Mouse (Mus musculus) stomach, embryonic 14.5 days (tissue): ENCODE results near the gene Rrm1. TPM values are rescaled to one million over a fixed set of nuclear protein-coding genes. Genes with fewer than 3 reads are reported as not detected.

Experiments used
- ATAC-seq: fragments of 200-750 bp; cut with Nextera tagmentation; 2 replicates; pipeline ENCODE4 v1.8.0; 2017; ENCODE audit warnings: low read depth, moderate TSS enrichment; ENCODE audit not compliant: insufficient number of reproducible peaks, insufficient read depth, low FRiP score
- H3K27ac ChIP-seq: fragments of 300-500 bp; sonication (generic); 2 replicates; pipeline ENCODE4 v1.5.1; 2014; ENCODE audit warnings: mild to moderate bottlenecking, low read length, moderate library complexity, mixed read lengths
- H3K27me3 ChIP-seq: fragments of 300-500 bp; sonication (generic); 2 replicates; pipeline ENCODE4 v1.6.1; 2014; ENCODE audit warnings: low read length, control low read depth, mixed read lengths; ENCODE audit not compliant: control insufficient read depth, insufficient read depth
- H3K36me3 ChIP-seq: fragments of 300-500 bp; sonication (generic); 2 replicates; pipeline ENCODE4 v1.6.1; 2014; ENCODE audit warnings: mild to moderate bottlenecking, control low read depth, low read length, moderate library complexity, mixed read lengths; ENCODE audit not compliant: control insufficient read depth, insufficient read depth
- H3K4me1 ChIP-seq: fragments of 300-500 bp; sonication (generic); 2 replicates; pipeline ENCODE4 v1.6.1; 2014; ENCODE audit warnings: low read length, control low read depth, mixed read lengths; ENCODE audit not compliant: control insufficient read depth, insufficient read depth
- H3K4me2 ChIP-seq: fragments of 300-500 bp; sonication (generic); replicated peaks from 2 replicates; pipeline ENCODE4 v1.6.1; 2014; ENCODE audit warnings: low read depth, low read length, control low read depth
- H3K4me3 ChIP-seq: fragments of 300-500 bp; sonication (generic); 2 replicates; pipeline ENCODE4 v1.5.1; 2014; ENCODE audit warnings: low read depth, low read length, control low read depth
- H3K9ac ChIP-seq: fragments of 300-500 bp; sonication (generic); replicated peaks from 2 replicates; pipeline ENCODE4 v1.6.1; 2014; ENCODE audit warnings: low read depth, mild to moderate bottlenecking, control low read depth, low read length, moderate library complexity, mixed read lengths
- H3K9me3 ChIP-seq: fragments of 300-500 bp; sonication (generic); 2 replicates; pipeline ENCODE4 v1.6.1; 2016; ENCODE audit warnings: low read depth, low read length, control low read depth; ENCODE audit not compliant: control insufficient read depth
- WGBS: fragments of 180-500 bp; shearing (Covaris S2); extraction: QIAGEN DNeasy Blood & Tissue Kit; methylation state at CpG from one replicate; pipeline ENCODE4 v1.1.7; 2014; 5-methylcytosine and 5-hydroxymethylcytosine counted together
- polyA plus RNA-seq: library from polyadenylated mRNA; unstranded; fragments of >200 nt; fragmentation: Nextera tagmentation; extraction: Ambion mirVana; gene quantifications from 2 replicates; pipeline ENCODE4 v1.2.1, GENCODE M21; 2014

Gene Rrm1
- polyA plus RNA-seq, 1 experiment from 2014 or later: 148 TPM

DNA sequence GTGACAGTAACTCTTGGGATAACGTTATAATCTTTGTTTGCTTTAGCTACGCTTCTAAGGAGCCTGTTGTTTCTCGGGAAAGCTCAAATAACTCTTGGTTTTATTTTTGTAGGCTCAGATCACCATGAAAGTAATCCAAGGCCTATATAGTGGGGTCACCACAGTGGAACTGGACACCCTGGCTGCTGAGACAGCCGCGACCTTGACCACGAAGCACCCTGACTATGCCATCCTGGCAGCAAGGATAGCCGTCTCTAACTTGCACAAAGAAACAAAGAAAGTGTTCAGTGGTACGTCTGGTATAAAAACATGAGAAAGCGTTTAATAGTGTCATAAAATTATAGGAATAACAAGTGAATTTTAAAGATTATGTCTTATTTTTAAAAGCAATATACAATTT is 4.9 kb downstream of the Rrm1 start:
- no peak overlapping the region for H3K4me2 ChIP-seq
- no peak overlapping the region for H3K9ac ChIP-seq
- no peaks in the 10 kb centered on the region for H3K27me3 ChIP-seq
- no peaks in the 10 kb centered on the region for H3K9me3 ChIP-seq
- no peak overlapping the region for H3K4me3 ChIP-seq
- WGBS: 93% methylated on average over 9 of the region's 9 CpGs
- H3K4me1 ChIP-seq: 0 out of 2 replicates have a peak, but pooled peaks cover 11% of the 10 kb centered on the region
- no peak overlapping the region for H3K27ac ChIP-seq
- peaks cover 55% of the 10 kb centered on the region for H3K36me3 ChIP-seq
- ATAC-seq: no peak

DNA sequence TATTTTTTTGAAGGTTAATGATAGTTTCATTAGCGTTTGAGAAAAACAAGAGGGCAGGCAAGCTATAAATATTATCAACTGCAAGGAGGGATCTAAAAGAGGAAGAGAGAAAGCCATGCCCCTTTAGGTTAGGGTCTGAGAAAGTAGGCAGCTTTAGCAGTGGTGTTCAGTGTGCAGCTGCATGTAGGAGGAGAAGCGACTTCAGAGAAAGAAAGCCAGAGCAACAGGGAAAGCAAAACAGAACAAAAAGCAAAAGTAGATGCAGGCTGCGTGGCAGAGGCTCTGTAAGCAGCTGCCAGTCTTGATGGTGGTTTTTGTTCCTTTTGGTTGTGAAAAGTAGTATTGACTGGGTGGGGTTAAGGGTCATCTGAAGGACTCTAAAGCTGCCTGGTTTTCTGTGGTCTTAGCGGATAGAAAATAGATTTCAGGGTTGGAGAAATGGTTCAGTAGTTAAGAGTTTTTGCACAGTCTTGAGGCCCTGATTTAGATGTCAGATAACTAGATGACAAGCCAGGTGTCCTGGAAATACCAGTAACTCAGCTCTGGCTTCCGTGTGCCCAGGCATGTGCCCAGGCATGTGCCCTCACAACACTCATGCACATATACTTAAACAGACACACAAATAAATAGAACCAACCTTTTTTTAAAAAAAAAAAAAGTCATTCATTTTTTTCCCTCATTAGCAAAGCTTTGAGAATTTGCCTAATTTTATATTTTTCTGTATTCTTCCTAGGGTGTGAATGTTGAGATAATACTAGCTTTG is 17.3 kb downstream of the Rrm1 start:
- Histone ChIP-seq H3K4me2 (no peak overlapping the region), H3K27me3 (no peaks in the 10 kb centered on the region), H3K4me3 (no peak overlapping the region), H3K36me3 (peaks cover 76% of the 10 kb centered on the region), H3K9me3 (no peaks in the 10 kb centered on the region), H3K4me1 (no peaks in the 10 kb centered on the region), H3K9ac (no peak overlapping the region), H3K27ac (no peak overlapping the region)
- 87% methylated on average over 5 of the region's 5 CpGs for WGBS
- no peak for ATAC-seq

DNA sequence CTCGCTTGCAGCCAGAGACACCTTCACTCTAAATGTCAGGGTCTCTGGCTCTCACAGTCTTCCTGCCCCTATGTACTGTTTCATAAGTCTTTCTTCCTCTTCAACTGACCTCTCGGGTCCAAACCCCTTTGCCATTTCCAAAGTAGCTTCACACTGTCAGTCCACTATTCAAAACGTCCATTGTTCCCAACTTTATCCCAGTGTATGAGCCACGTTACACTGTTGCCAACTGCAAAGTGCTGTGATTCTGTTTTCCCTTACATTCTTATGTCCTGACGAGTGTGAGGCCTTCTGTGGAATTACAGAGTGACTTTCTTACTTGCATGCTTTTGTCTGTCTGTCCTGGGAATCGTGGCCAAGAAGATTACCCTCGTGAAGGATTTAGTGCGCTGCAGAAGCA is 26.1 kb downstream of the Rrm1 start:
- Histone ChIP-seq H3K4me2 (no peak overlapping the region), H3K27me3 (no peaks in the 10 kb centered on the region), H3K9ac (no peak overlapping the region), H3K4me3 (no peak overlapping the region), H3K4me1 (no peaks in the 10 kb centered on the region), H3K9me3 (no peaks in the 10 kb centered on the region), H3K36me3 (peaks cover 55% of the 10 kb centered on the region), H3K27ac (no peak overlapping the region)
- ATAC-seq: no peak
- WGBS: 93% methylated on average over 8 of the region's 8 CpGs

DNA sequence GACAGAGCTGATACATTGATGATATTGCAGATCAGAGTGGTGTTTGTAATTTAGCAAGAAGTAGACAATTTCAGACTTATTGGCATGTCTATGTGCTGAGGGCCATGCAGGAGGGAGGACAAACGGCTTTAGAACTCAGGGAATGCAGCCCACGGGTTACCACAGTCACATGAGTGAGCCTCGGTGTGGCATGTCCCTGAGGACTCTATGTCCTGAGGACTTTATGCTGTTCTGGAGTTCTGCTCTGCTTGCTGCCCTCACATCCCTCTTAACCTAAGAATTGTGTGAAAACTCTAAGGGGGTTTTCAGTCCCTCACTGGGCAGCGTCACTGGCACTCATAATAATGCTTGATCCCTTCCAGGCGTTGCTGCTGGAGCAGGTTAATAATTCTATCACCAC is 31.2 kb downstream of the Rrm1 start:
- Histone ChIP-seq H3K9me3 (no peaks in the 10 kb centered on the region), H3K36me3 (peaks cover 15% of the 10 kb centered on the region), H3K27me3 (no peaks in the 10 kb centered on the region), H3K27ac (no peak overlapping the region), H3K9ac (no peak overlapping the region), H3K4me1 (no peaks in the 10 kb centered on the region), H3K4me3 (no peak overlapping the region), H3K4me2 (no peak overlapping the region)
- WGBS: 49% methylated on average over 5 of the region's 5 CpGs
- ATAC-seq: no peak

DNA sequence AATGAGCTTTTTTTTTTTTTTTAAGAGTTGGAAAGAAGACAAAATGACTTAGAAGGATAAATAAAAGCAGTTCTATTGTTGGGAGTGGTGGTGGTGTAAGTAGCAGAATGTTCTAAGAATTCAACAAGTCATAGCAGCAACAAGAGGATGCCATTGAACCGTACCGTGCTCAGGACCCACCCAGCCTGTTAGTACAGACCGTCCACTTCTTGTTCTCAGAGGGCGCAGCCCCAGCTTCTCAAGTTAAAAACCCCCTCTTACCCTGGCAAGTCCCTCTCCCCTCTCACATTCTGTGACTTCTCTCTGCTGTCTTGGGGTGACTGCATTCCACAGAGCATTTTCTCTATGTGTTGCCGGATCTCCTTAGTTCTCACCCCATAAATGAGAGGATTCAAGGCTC is 35.1 kb downstream of the Rrm1 start:
- no peaks in the 10 kb centered on the region for H3K4me1 ChIP-seq
- 91% methylated on average over 5 of the region's 5 CpGs for WGBS
- no peaks in the 10 kb centered on the region for H3K9me3 ChIP-seq
- no peaks in the 10 kb centered on the region for H3K36me3 ChIP-seq
- H3K4me3 ChIP-seq: no peak overlapping the region
- H3K9ac ChIP-seq: no peak overlapping the region
- H3K4me2 ChIP-seq: no peak overlapping the region
- ATAC-seq: no peak
- no peak overlapping the region for H3K27ac ChIP-seq
- no peaks in the 10 kb centered on the region for H3K27me3 ChIP-seq

DNA sequence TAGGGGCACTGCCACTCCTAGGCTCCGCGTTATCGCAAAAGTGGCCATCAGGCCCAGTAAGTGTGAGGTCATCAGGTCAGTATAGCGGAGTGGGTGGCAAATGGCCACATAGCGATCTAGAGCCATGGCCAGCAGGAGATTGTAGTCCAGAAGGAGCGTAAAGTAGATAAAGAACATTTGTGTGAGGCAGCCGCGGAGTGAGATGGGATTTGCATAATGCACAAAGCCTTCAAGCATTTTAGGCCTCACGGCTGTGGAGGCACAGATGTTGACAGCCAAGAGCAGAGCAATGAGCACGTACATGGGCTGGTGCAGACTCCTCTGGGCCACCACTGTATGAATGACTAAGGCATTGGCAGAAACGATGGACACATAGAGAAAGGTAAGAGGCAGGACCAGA is 35.9 kb downstream of the Rrm1 start:
- H3K9ac ChIP-seq: no peak overlapping the region
- no peak for ATAC-seq
- WGBS: 80% methylated on average over 11 of the region's 11 CpGs

DNA sequence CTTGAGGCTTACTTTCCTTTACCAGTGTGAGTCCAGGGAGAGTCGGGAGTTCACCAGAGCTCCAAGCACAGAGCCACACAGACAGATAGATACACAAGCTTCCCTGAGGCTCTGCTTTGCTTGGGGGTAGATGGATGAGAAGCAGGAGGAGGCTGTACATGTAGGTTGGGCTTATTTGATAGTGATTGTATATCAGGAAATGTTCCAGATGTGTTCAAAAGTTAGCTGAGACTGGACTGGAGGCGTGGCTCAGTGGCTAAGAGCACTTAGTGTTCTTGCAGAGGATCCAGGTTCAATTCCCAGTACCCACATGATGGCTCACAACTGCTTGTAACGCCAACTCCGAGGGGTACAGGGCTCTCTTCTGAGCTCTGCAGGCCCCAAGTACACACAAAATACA is 36.9 kb downstream of the Rrm1 start:
- Histone ChIP-seq H3K36me3 (no peaks in the 10 kb centered on the region), H3K9ac (no peak overlapping the region), H3K4me2 (no peak overlapping the region), H3K4me3 (no peak overlapping the region), H3K27ac (no peak overlapping the region), H3K4me1 (no peaks in the 10 kb centered on the region), H3K9me3 (no peaks in the 10 kb centered on the region), H3K27me3 (no peaks in the 10 kb centered on the region)
- no peak for ATAC-seq
- 87% methylated on average over 4 of the region's 4 CpGs for WGBS

More for the DNA sequence above, 35.9 kb downstream of the Rrm1 start:
- Histone ChIP-seq H3K4me1 (no peaks in the 10 kb centered on the region), H3K4me3 (no peak overlapping the region), H3K27me3 (no peaks in the 10 kb centered on the region), H3K27ac (no peak overlapping the region), H3K4me2 (no peak overlapping the region), H3K36me3 (no peaks in the 10 kb centered on the region), H3K9me3 (no peaks in the 10 kb centered on the region)

DNA sequence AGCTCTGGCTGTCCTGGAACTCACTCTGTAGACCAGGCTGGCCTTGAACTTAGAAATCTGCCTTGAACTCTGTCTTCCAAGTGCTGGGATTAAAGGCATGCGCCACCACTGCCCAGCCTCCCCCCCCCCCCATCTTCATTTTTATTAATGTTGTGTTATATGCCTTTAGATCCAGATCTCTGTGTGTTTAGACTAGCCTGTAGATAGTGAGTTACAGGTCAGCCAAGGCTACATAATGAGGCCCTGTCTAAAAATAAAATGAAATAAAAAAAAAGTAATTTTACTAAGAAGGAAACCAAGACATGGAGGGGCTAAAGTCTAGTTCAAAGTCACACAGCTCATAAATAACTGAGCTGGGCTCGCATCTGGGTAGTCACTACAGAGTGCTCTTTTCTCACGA is 37.4 kb downstream of the Rrm1 start:
- no peaks in the 10 kb centered on the region for H3K4me1 ChIP-seq
- 71% methylated on average over 3 of the region's 3 CpGs for WGBS
- no peak overlapping the region for H3K27ac ChIP-seq
- no peak overlapping the region for H3K4me3 ChIP-seq
- H3K4me2 ChIP-seq: no peak overlapping the region
- no peak for ATAC-seq
- H3K36me3 ChIP-seq: no peaks in the 10 kb centered on the region
- H3K27me3 ChIP-seq: no peaks in the 10 kb centered on the region
- H3K9me3 ChIP-seq: no peaks in the 10 kb centered on the region
- H3K9ac ChIP-seq: no peak overlapping the region
